Mouse (Mus musculus) heart, adult 10 weeks (tissue): ENCODE results near the gene Aldh2. TPM values are rescaled to one million over a fixed set of nuclear protein-coding genes. Genes with fewer than 3 reads are reported as not detected.

Experiments
- polyA plus RNA-seq: library from polyadenylated mRNA; stranded (reverse); fragments of 350-450 nt; fragmentation: Illumina TruSeq; extraction: RNeasy Lipid Tissue Mini Kit (QIAGEN cat#74804); gene quantifications from one replicate; pipeline ENCODE4 v1.2.3, GENCODE M21; 2014; ENCODE audit warnings: low read depth, low replicate concordance

The Aldh2 gene
- 503 TPM for polyA plus RNA-seq

DNA sequence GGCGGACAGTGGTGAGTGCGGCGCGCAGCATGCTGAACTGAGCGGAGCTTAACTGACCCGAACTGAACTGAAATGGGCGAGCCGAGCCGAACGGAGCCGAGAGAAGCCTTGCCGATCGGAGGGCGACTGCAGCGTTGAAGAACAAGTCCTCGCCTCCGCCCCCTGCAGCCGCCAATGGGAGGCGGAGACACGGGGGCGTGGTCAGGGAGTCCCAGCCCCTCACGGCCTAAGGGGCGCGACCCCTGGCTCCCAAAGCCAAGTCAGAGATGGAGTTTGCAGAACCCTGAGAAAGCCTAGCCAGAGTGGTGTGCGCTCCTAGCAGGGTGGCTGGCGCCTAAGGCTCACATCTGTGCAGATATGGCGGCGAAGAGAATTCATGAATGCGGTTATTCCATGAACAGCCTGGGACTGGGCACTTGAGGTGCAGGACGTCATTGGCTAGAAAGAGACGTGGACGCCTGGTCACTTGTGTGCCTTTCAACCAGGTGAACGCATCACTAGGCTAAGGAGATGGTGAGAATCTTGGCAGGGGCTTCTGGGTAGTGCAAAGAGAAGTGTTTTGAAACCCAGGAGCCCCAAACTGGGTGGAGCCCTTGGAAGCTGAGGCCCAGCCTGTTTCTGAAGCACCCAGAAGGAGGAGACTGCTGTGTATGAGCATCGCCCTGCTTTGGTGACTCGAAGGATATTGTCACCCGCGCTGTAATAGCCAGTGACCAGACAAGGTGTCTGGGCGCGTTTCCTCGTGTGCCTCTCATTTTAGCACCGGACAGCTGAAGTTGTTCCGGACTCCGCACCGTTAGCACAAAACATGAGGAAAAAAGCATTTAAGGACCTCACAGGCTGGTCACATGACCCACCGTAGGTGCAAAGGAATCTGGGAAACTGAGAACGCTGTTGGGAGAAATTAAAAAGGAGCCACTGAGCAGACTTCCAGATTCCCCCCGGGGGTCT, at the start of gene Aldh2:
Aldh2 (minus strand) TSS at position 374 of the 951 bp plus-strand sequence.

DNA sequence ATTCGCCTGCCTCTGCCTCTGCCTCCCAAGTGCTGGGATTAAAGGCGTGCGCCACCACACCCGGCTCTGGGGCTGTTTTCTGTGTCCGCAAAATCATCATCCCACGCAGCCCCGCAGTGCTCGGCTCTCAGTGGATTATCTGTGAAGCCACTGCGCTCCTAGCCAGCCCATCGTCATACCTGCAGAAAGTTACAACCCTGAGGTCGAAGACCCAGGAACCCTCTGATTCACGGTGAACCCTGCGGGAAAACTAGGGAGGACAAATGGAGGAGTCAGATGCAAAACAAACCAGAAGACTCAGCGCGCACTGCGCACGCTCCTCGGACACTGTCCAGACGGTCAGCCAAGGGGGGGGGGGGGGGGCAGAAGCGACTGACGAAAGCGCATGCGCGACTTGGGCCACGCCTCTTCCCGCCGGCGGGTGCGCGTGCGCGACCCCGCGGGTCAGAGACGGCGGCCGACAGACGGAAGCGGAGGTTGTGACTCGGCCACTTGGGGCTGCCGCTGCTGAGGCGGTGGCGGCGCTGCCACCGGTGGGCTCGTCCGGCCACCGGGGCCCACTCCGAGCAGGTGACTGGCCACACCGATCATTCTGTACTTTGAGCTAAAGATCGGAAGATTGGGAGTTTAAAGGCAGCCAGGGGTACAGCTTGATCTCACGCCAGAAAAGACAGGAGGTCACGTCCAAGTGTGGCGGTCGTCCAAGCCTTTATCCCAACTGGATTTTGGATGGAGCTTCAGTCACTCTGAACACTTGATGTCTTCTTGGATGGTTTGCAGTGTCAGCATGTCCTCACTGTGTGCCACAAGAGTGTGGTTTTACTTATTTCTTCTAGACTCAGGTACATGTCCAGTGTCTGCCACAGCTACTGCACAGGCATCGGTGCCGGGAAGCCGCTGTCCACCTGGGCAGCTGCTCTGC, 25.2 kb upstream of the Aldh2 start, which contains the start of gene Acad12:
Acad12 (minus strand) TSS at position 347 of the 922 bp plus-strand sequence.

DNA sequence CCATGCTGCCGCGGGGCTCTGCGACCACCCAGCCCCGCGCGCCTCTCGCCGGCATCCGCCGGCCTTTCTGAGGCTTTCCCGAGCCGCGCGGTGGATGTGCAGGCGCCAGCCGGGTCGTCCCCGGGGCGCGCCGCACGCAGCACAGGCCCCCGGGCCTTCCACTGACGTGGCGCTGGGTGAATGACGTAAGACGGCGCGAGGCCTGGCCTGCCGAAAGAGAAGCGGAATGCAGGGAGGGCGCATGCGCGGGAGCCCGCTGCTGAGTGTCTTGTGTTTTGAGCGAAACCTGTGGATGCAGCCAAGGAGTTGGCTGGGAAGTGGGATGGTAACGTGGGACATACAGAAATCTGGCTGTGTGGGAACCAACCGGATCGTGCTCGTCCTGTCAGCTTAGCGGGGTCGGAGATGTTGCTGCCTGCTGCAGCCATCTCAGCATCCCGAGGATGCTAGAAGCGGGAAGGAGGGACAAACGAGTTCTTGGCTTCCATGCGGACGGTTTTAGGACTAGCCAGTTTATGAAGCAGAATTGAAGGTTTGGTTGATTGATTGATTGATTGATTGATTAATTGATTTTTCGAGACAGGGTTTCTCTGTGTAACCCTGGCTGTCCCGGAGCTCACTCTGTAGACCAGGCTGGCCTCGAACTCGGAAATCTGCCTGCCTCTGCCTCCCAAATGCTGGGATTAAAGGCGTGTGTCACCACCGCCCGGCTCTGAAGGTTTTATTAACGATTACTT, 47.7 kb downstream of the Aldh2 start, which contains the start of gene Mapkapk5:
Mapkapk5 (minus strand) TSS at position 113 of the 737 bp plus-strand sequence.

DNA sequence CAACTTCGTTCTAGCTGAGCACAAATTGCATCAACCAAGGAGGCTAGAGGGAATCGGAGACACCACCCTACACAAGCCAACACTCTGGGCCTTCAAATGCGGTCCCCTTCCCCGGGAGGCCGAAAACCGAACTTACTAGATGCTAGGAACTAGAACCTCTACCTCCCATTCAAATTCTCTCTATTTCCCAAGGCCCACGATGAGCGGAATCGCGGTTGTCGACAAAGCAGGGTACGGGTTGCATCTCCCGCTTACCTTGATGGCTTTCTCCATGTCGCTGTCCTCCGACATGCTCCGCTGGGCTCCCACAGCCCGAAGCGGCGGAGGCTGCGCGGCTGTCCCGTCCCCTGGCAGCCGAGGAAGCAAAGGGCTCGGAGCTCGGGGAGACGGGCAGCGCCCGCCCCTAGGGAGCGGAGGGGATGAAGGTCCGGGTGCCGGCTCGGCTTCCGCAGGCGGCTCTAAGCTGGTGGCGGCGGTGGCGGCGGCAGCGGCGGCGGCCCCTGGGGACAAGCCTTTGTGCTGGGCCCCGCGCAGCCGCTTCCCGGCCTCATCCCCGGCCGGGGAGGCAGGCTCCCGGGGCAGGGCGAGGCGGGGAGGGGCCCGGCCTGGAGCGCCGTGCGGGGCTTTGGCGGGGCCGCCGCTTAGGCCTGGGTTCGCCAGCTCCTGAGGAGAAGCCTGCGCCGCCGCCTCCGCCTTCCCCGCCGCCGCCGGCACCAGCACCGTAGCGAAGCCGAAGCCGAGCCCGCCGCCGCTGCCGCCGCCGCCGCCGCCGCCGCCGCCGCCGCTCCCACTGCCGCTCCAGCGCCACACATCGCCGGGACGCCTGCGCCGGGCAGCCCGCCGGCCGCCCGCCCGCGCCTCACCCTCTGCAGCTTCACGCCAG, 48.5 kb downstream of the Aldh2 start, which contains the start of the genes Adam1a and Gm42878:
Adam1a (minus strand) TSS at position 573 of the 883 bp plus-strand sequence.
Gm42878 (minus strand) TSS at position 573 of the 883 bp plus-strand sequence.

Other genes with a start within 250 kb of the Aldh2 start
- 72.0 TPM for gene Trafd1, start 208.2 kb downstream of the Aldh2 start, polyA plus RNA-seq
- 15.9 TPM for gene Naa25, start 195.9 kb downstream of the Aldh2 start, polyA plus RNA-seq
- gene Tmem116, start 141.9 kb downstream of the Aldh2 start, polyA plus RNA-seq: 8.3 TPM
- 85.9 TPM for gene Erp29, start 141.3 kb downstream of the Aldh2 start, polyA plus RNA-seq
- gene Adam1b, start 90.4 kb downstream of the Aldh2 start, polyA plus RNA-seq: not detected
- gene Adam1a, start 48.3 kb downstream of the Aldh2 start, polyA plus RNA-seq: 4.3 TPM
- gene Gm42878, start 48.3 kb downstream of the Aldh2 start, polyA plus RNA-seq: not detected
- 107 TPM for gene Mapkapk5, start 47.9 kb downstream of the Aldh2 start, polyA plus RNA-seq
- 99.9 TPM for gene Acad12, start 25.1 kb upstream of the Aldh2 start, polyA plus RNA-seq
- gene Acad10, start 66.7 kb upstream of the Aldh2 start, polyA plus RNA-seq: 4.5 TPM
- gene Brap, start 66.7 kb upstream of the Aldh2 start, polyA plus RNA-seq: 27.0 TPM
- 97.6 TPM for gene Atxn2, start 117.5 kb upstream of the Aldh2 start, polyA plus RNA-seq
- 18.7 TPM for gene Sh2b3, start 243.8 kb upstream of the Aldh2 start, polyA plus RNA-seq